23 mouse cellular contexts compared by ENCODE assay signal in genomic region chr7:82647183-82647582, GRCm38 (mm10). TPM values are rescaled to one million over a fixed set of nuclear protein-coding genes. Genes with fewer than 3 reads are reported as not detected.
DNase-seq lines count a peak whose midpoint lies in the region; ATAC-seq and TF ChIP-seq lines count a peak whose summit lies in the region.
"Had no signal": no experiment of that assay in that cellular context is flagged by ENCODE, and none has a peak within 500 bp of the region (broad histone marks: within the 10 kb centered on the region; RNA-seq: fewer than 3 reads in every experiment).

No protein-coding gene starts in this region.

- TF ChIP-seq EP300 in CH12.LX (IDR thresholded peaks at IDR 0.05; ENCODE audit: low read length) = peak; percentile 53; the same call in 1 of the 2 replicates
- TF ChIP-seq EP300 in stomach, postnatal 0 days (optimal IDR thresholded peaks at IDR 0.05) = no peak

- no peaks in the 10 kb centered on the region for H3K9me3 ChIP-seq in CH12.LX (replicated peaks; ENCODE audit: low read length)
- H3K9me3 ChIP-seq in stomach, postnatal 0 days (ENCODE audit: control insufficient read depth, low read length) = no peaks in the 10 kb centered on the region
- H3K9me3 ChIP-seq: embryonic facial prominence, embryonic 13.5 days; embryonic facial prominence, embryonic 15.5 days; forebrain, embryonic 10.5 days; forebrain, embryonic 12.5 days had no signal

- peak overlapping the region; percentile 87 for H3K27ac ChIP-seq in CH12.LX (ENCODE audit: insufficient read depth, low read depth)
- no peak overlapping the region for H3K27ac ChIP-seq in stomach, postnatal 0 days (replicated peaks)
- H3K27ac ChIP-seq: embryonic facial prominence, embryonic 13.5 days; embryonic facial prominence, embryonic 15.5 days; forebrain, embryonic 10.5 days; forebrain, embryonic 12.5 days had no signal

- H3K9ac ChIP-seq in CH12.LX (ENCODE audit: insufficient read depth, low read depth) = peak overlapping the region; percentile 62; the same call in 1 of the 2 replicates
- no peak overlapping the region for H3K9ac ChIP-seq in stomach, postnatal 0 days (ENCODE audit: low read length)
- H3K9ac ChIP-seq: embryonic facial prominence, embryonic 15.5 days had no signal

- peak overlapping the region; percentile 12 to 95 (median 91) for H3K4me3 ChIP-seq in CH12.LX (replicated peaks in 1 of 3; ENCODE audit: low read depth in 2 of 3, low read length in 2 of 3, poor library complexity in 1 of 3)
- no peak overlapping the region for H3K4me3 ChIP-seq in stomach, postnatal 0 days (ENCODE audit: low read depth, low read length)

- H3K4me2 ChIP-seq in CH12.LX (ENCODE audit: insufficient read depth, low read depth, poor library complexity, severe bottlenecking) = peak overlapping the region; percentile 95; the same call in 1 of the 2 replicates
- H3K4me2 ChIP-seq in stomach, postnatal 0 days (replicated peaks; ENCODE audit: low read depth) = no peak overlapping the region

- no peak for TF ChIP-seq CTCF in CH12.LX (conservative IDR thresholded peaks at IDR 0.05 in 1 of 2, IDR thresholded peaks at IDR 0.05 in 1 of 2; ENCODE audit: low read depth in 2 of 2, low read length in 2 of 2)
- no peak for TF ChIP-seq CTCF in stomach, postnatal 0 days (IDR thresholded peaks at IDR 0.05; ENCODE audit: low read depth)

- H3K36me3 ChIP-seq in CH12.LX (replicated peaks in 1 of 2; ENCODE audit: control insufficient read depth in 1 of 2, insufficient read depth in 1 of 2, low read length in 1 of 2) = peaks cover 5 to 26% of the 10 kb centered on the region in 2 experiments
- no peaks in the 10 kb centered on the region; the same call in 1 of the 2 replicates for H3K36me3 ChIP-seq in stomach, postnatal 0 days (ENCODE audit: control insufficient read depth, insufficient read depth, low read length)

- H3K27me3 ChIP-seq in CH12.LX (replicated peaks) = no peaks in the 10 kb centered on the region
- no peaks in the 10 kb centered on the region for H3K27me3 ChIP-seq in stomach, postnatal 0 days (ENCODE audit: control insufficient read depth, insufficient read depth, low read length)
- H3K27me3 ChIP-seq: embryonic facial prominence, embryonic 13.5 days; embryonic facial prominence, embryonic 15.5 days; forebrain, embryonic 12.5 days had no signal

- peaks cover 2 to 37% of the 10 kb centered on the region in 2 experiments; a peak in 2 of 4 replicates for H3K4me1 ChIP-seq in CH12.LX (ENCODE audit: control insufficient read depth in 1 of 2, insufficient read depth in 2 of 2)
- no peaks in the 10 kb centered on the region for H3K4me1 ChIP-seq in stomach, postnatal 0 days (replicated peaks; ENCODE audit: control insufficient read depth, insufficient read depth)

- DNase-seq in A20 (ENCODE audit: low read depth, low spot score) (peak; percentile 53), CH12.LX (ENCODE audit: extremely low read depth) (peak; percentile 56)
- DNase-seq in naive thymus-derived CD4-positive, alpha-beta T cell, adult 2 months (ENCODE audit: low read depth) = peak; percentile 3
- no peak for DNase-seq in stomach, postnatal 0 days (ENCODE audit: low spot score)
- DNase-seq in thymus, postnatal 0 days (ENCODE audit: low spot score) = no peak
- no peak for DNase-seq in urinary bladder, postnatal 4 days (ENCODE audit: low spot score in 2 of 2)
- DNase-seq: adrenal gland, adult 2 months; adrenal gland, postnatal 10 days; adrenal gland, postnatal 25 days; B cell, adult 2 months; cerebellum, adult 11 months; cerebellum, adult 18-20 months; cerebellum, adult 8-10 months; cerebellum, adult 9-11 months; cerebellum, postnatal 14 days; cerebellum, postnatal 36 days; embryo, embryonic 11 days had no signal

- 78% methylated on average over 3 of the region's 3 CpGs for WGBS in stomach, postnatal 0 days

- peaks cover 17% of the 10 kb centered on the region for H3K79me2 ChIP-seq in CH12.LX (replicated peaks; ENCODE audit: control insufficient read depth, extremely low read depth, insufficient read depth, poor library complexity, severe bottlenecking)

- TF ChIP-seq POLR2A in CH12.LX (IDR thresholded peaks at IDR 0.05; ENCODE audit: low read depth, low read length) = no peak

- no peak for TF ChIP-seq RAD21 in CH12.LX (IDR thresholded peaks at IDR 0.05; ENCODE audit: low read depth, low read length)

- dilution Hi-C loops in CH12.LX (cut with MboI; ENCODE audit: extremely low pct_ligation_motif_present, extremely low pct_unique_long_range_greater_than_20kb, low sequenced_read_pairs) = no loop called here

- in situ Hi-C loops in CH12.LX (cut with MboI; ENCODE audit: low pct_ligation_motif_present, low pct_unique_long_range_greater_than_20kb, low sequenced_read_pairs) = no loop called here

- ATAC-seq in stomach, postnatal 0 days (ENCODE audit: low FRiP score, low TSS enrichment) = no peak
- ATAC-seq: CD4-positive, CD25-positive, alpha-beta regulatory T cell, adult 4 months had no signal

TF ChIP-seq in CH12.LX, 34 proteins besides CTCF, POLR2A, EP300 and RAD21:
- TF ChIP-seq ZC3H11A (IDR thresholded peaks at IDR 0.05; ENCODE audit: low read depth, low read length) (no peak), TBP (conservative IDR thresholded peaks at IDR 0.05; ENCODE audit: low read depth, low read length) (0 out of 2 replicates have a peak, but pooled peaks have one; percentile 7), USF2 (conservative IDR thresholded peaks at IDR 0.05; ENCODE audit: low read depth, low read length) (no peak), SMC3 (IDR thresholded peaks at IDR 0.05; ENCODE audit: low read depth, low read length) (no peak), UBTF (IDR thresholded peaks at IDR 0.05; ENCODE audit: low read depth, low read length) (no peak), USF1 (IDR thresholded peaks at IDR 0.05; ENCODE audit: low read depth, low read length) (no peak), JUN (IDR thresholded peaks at IDR 0.05; ENCODE audit: insufficient read depth, low read depth, low read length) (no peak), JUND (conservative IDR thresholded peaks at IDR 0.05; ENCODE audit: low read depth, low read length) (no peak), KAT2A (IDR thresholded peaks at IDR 0.05; ENCODE audit: insufficient replicate concordance, low read length) (no peak), BHLHE40 (IDR thresholded peaks at IDR 0.05; ENCODE audit: low read depth, low read length) (no peak), SIN3A (IDR thresholded peaks at IDR 0.05; ENCODE audit: low read length) (0 out of 2 replicates have a peak, but pooled peaks have one; percentile 59), MXI1 (IDR thresholded peaks at IDR 0.05; ENCODE audit: low read depth, low read length) (no peak), MAZ (IDR thresholded peaks at IDR 0.05; ENCODE audit: low read depth, low read length) (0 out of 2 replicates have a peak, but pooled peaks have one; percentile 62), MYC (IDR thresholded peaks at IDR 0.05; ENCODE audit: low read depth, low read length) (no peak), NELFE (IDR thresholded peaks at IDR 0.05; ENCODE audit: low read depth, low read length) (0 out of 2 replicates have a peak, but pooled peaks have one; percentile 29), IRF4 (IDR thresholded peaks at IDR 0.05; ENCODE audit: low read depth, low read length) (peak; percentile 41; the same call in 1 of the 2 replicates), MAX (IDR thresholded peaks at IDR 0.05; ENCODE audit: low read length) (no peak), GABPA (IDR thresholded peaks at IDR 0.05; ENCODE audit: insufficient replicate concordance, low read depth, low read length) (no peak), HCFC1 (IDR thresholded peaks at IDR 0.05; ENCODE audit: low read depth, low read length) (0 out of 2 replicates have a peak, but pooled peaks have one; percentile 15), PAX5 (IDR thresholded peaks at IDR 0.05; ENCODE audit: low read length) (no peak), NRF1 (IDR thresholded peaks at IDR 0.05; ENCODE audit: low read depth, low read length) (no peak), ETS1 (conservative IDR thresholded peaks at IDR 0.05; ENCODE audit: low read depth, low read length) (peak; percentile 76), TCF12 (IDR thresholded peaks at IDR 0.05; ENCODE audit: low read depth, low read length) (peak; percentile 62; the same call in 1 of the 2 replicates), MEF2A (IDR thresholded peaks at IDR 0.05; ENCODE audit: borderline replicate concordance, low read depth, low read length) (peak; percentile 83), MAFK (IDR thresholded peaks at IDR 0.05; ENCODE audit: insufficient replicate concordance, low read length) (no peak), POLR2AphosphoS2 (IDR thresholded peaks at IDR 0.05; ENCODE audit: low read depth, low read length) (no peak; the same call in 1 of the 2 replicates), ZKSCAN1 (IDR thresholded peaks at IDR 0.05; ENCODE audit: borderline replicate concordance, low read depth, low read length) (no peak), ZNF384 (IDR thresholded peaks at IDR 0.05; ENCODE audit: low read depth, low read length) (no peak)
TF ChIP-seq in CH12.LX: peak in this region for 9.

RNA-seq across cellular contexts. Expression of gene Saxo2, which starts 1.1 kb away (rescaled TPM):
- total RNA-seq in CH12.LX (2012; rRNA removed) (3.9 and 17.6 TPM in 2 replicates), CH12.LX (2014; rRNA removed) (16.3 and 22.3 TPM in 2 replicates)
- polyA plus RNA-seq in CH12.LX (2012; ENCODE audit: insufficient read length, low read depth) = 4.1 and 6.0 TPM in 2 replicates
- 3.1 and 3.8 TPM in 2 replicates for polyA plus RNA-seq in stomach, postnatal 0 days (2015; fragmentation: Nextera tagmentation; extraction: Ambion mirVana)
- polyA plus RNA-seq in thymus, postnatal 0 days (2015; fragmentation: Nextera tagmentation; extraction: Ambion mirVana) = 3.7 and 4.2 TPM in 2 replicates
- polyA plus RNA-seq: CD4-positive, CD25-positive, alpha-beta regulatory T cell, adult 4 months; erythroblast, embryonic 14.5 days had no signal

RNA-seq across cellular contexts. Expression of gene Efl1, which starts 1.2 kb away (rescaled TPM):
- total RNA-seq in CH12.LX (2012; rRNA removed) = 16.8 and 19.5 TPM in 2 replicates
- total RNA-seq in CH12.LX (2014; rRNA removed) = 21.0 and 30.0 TPM in 2 replicates
- 25.7 and 27.4 TPM in 2 replicates for polyA plus RNA-seq in CH12.LX (2012; ENCODE audit: insufficient read length, low read depth)
- polyA plus RNA-seq in stomach, postnatal 0 days (2015; fragmentation: Nextera tagmentation; extraction: Ambion mirVana) = 14.3 and 14.5 TPM in 2 replicates
- 21.5 and 24.2 TPM in 2 replicates for polyA plus RNA-seq in thymus, postnatal 0 days (2015; fragmentation: Nextera tagmentation; extraction: Ambion mirVana)

Comparison
In these comparisons a context has a peak if more than half of its experiments do, and no peak if none do; other contexts are left out.
1. DNase-seq: peak in A20 (single experiment), CH12.LX (single experiment) and naive thymus-derived CD4-positive, alpha-beta T cell, adult 2 months (single experiment); none in stomach, postnatal 0 days (single experiment), thymus, postnatal 0 days (single experiment) and urinary bladder, postnatal 4 days (0 of 2).